Mouse (Mus musculus): ENCODE measurements around the gene Slfn1.
"Not testable (repeated sequence)": the region's sequence is repeated elsewhere in the genome, so short reads cannot be mapped to it uniquely, and the experiment has no call there.

Slfn1 gene

DNA sequence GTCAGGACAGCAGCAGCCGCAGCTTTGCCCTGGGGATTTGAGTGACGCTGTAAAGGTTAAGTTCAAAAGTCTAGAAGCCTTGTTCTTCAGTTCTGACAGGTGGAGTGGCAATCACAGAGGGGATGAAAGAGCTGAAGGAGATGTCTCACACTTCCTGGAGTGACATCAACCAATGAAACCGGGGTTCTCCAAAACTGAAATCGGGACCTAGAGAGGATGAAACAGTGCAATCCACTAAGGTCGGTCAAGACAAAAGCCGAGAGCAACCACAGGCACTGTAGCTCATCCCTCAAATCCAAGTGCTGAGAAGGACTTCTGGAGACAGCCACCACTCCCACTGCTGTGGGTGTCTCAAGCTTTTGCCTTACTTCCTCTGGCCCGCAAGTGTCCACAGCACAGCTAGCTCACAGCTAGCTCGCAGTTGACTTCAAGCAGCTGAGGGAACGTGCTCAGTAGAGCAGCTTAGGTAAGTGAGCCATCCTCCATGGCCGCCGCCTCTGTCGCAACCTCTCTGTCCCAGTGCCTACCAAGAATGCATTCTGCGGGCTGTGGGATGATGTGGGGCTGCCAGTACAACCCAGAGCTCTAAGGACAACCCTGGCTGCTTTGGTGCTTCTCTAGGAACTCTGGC, at the start of gene Slfn1:
TSS of gene Slfn1 (plus strand) at position 253 of the 631 bp plus-strand sequence.
- no peak for ATAC-seq (ENCODE audit: low TSS enrichment)

GRCm38 (mm10) chr11:83067982-83068694, 48.5 kb upstream of the Slfn1 start:
- ATAC-seq (ENCODE audit: low TSS enrichment), result no peak

DNA sequence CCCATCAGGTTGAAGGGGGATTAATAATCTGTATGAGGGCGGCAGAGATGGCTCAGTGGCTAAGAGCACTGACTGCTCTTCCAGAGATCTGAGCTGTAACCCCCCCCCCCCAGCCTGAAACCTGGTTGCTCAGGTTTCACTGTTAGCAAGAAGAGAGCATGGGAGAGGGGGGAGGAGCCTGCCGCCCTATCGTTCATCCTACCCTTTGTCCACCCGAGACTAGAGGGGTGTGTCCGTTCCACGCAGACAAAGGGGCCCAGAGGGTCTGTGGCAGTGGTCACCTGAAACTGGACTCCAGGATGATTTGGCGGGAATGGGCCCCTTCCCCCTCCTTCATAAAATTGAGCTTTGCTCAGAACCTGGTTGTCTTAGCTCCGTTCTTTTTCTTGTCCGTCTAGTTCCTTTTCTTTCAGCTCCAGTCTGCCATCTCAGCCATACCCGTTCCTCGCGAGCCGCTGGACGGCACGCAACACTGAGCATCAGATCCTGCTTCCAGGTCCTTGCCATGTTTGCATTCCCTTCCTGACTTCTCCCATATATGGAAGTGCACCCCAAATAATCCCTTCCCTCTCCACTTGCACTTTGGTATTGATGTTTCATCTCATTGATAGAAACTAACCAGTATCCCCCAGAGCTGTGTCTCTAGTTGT, 46.2 kb upstream of the Slfn1 start:
- no peak for ATAC-seq (ENCODE audit: low TSS enrichment)

DNA sequence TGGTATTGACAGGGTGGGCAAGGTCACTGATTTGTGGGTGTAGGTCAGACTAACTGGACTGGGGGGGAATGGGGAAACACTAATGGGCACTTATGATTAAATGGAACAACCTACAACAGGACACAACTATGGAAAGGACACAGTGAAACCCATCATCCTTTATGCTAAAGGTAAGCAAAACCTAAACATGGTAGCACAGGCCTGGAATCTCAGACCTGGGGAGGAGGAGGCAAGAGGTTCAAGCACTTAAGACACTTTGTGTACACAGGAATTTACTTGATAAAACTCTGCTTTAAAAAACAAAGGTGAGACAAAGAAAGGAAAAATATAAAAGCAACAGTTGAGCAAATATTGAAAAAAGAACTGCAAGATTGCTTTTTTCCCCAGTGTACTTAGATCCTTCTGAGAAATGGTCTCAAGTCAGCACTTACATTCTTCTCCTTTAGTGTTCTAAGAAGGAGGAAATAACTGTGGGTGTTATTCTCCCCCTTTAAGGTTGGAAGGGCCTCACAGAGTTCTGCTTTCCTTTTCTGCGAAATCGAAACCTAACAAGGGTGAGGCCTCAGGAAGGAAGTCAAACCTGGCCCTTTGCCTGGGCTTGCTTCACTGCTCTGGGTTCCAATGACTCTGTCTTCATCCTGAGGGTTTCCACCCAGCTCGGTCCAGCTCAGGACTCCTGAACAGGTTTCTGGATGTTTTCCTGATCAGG, 38.8 kb upstream of the Slfn1 start:
- no peak for ATAC-seq (ENCODE audit: low TSS enrichment)

- ATAC-seq (ENCODE audit: low TSS enrichment), result no peak
Observed at GRCm38 (mm10) chr11:83078423-83079140, 38.1 kb upstream of the Slfn1 start.

- ATAC-seq (ENCODE audit: low TSS enrichment), result no peak
Observed at GRCm38 (mm10) chr11:83079487-83080199, 37.0 kb upstream of the Slfn1 start.

GRCm38 (mm10) chr11:83082741-83083473, 33.7 kb upstream of the Slfn1 start:
- ATAC-seq (ENCODE audit: low TSS enrichment), result no peak

DNA sequence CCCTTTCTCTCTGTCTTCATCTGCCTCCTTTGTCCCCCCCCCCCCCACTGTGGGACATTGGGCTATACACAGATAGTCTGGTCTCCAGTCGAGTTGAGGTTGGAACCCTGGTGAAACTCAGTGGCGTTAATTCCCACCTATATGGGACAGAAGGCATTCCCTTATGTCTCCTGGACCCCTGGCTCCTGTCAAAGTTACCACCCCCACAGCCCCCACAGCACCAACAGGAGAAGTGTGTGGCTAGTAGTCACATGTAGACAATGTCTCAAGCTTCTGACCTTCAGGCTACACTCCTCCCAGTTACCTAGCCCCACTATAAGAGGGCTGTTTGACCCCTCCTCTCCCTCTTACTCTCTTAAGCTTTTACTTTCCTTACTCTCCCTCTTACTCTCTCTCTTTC, 32.5 kb upstream of the Slfn1 start:
- ATAC-seq (ENCODE audit: low TSS enrichment), result no peak

DNA sequence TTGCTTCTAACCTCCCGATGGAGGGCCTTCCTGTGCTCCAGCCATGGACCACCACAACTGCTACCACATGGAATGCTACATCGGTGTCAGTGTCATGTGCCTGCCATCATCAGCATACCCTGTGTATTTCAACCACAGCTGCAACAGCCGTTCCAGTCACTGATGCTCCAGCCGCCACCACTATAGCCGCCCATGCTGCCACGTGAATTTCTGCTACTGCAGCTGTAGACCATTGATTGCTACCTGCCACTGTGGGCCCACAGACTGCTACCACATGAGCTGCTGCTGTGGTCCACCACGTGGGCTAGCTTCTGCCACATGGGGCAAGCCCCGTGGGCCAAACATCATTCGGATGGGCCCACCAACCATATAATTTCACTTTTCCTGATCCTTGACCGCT, 31.9 kb upstream of the Slfn1 start:
- ATAC-seq (ENCODE audit: low TSS enrichment), result no peak

GRCm38 (mm10) chr11:83115138-83115537, 1.5 kb upstream of the Slfn1 start:
- no peak for ATAC-seq (ENCODE audit: low TSS enrichment)

DNA sequence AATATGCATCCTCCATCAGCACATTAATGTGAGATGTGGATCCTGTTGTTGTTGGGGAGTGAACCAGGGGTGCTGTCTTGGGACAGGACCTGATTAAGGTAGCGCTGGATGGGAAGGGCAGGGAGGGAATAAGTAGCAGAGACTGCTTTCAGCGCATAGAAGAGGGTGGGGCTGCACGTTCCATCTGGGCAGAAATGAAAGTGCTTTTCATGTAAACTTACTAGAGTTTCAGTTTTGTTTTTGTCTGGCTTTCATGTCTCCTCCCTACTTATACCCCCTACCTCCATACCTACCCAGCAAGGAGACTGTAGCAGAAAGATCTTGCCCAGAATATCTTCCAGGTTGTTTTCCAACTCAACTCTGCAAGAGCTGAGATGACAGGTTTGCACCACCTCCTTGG, 1.4 kb downstream of the Slfn1 start:
- ATAC-seq (ENCODE audit: low TSS enrichment), result no peak

GRCm38 (mm10) chr11:83121131-83121685, 4.6 kb downstream of the Slfn1 start:
- no peak for ATAC-seq (ENCODE audit: low TSS enrichment)

GRCm38 (mm10) chr11:83123198-83123597, 6.5 kb downstream of the Slfn1 start:
- no peak for ATAC-seq (ENCODE audit: low TSS enrichment)

DNA sequence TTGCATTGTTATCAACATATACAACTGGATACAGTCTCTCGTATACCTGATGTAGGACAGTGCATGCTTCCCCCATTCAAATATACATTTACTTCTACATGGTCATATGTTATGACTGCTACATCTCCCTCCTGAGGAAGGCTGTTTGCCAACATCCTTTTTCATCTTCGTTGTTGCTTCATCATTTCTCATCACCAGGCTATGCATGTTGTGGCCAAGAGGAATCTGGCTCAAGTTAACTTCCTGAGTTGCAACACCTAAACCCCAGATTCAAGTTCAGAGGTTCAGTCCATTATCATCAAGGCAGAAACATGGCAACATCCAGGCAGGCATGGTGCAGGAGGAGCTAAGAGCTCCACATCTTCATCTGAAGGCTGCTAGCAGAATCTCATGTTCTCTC, 8.3 kb downstream of the Slfn1 start:
- ATAC-seq (ENCODE audit: low TSS enrichment), result no peak

GRCm38 (mm10) chr11:83125633-83126032, 9.0 kb downstream of the Slfn1 start:
- not testable (repeated sequence) for ATAC-seq (ENCODE audit: low TSS enrichment)

- ATAC-seq (ENCODE audit: low TSS enrichment), result not testable (repeated sequence)
Observed at GRCm38 (mm10) chr11:83137253-83137652, 20.6 kb downstream of the Slfn1 start.

- not testable (repeated sequence) for ATAC-seq (ENCODE audit: low TSS enrichment)
Observed at GRCm38 (mm10) chr11:83148939-83149338, 32.3 kb downstream of the Slfn1 start.

Data from frontal cortex, adult (tissue).